Mouse (Mus musculus) left cerebral cortex, postnatal 4 days (tissue): ENCODE measurements around the gene Abca4. TPM values are rescaled to one million over a fixed set of nuclear protein-coding genes. Genes with fewer than 3 reads are reported as not detected.

ENCODE experiments used
- DNase-seq: peaks from one replicate; pipeline ENCODE4 v3.0.0-alpha.2; 2022
- intact Hi-C: fragments of 180-260 bp; cut with DNase I; formaldehyde crosslinking; loops from one replicate; pipeline ENCODE4 v1.15.1; 2025
- total RNA-seq, 2 experiments: library from RNA; stranded (reverse); gene quantifications; 2 replicates each; pipeline ENCODE4 v1.2.3; 2021

Abca4 gene
- total RNA-seq, 2 experiments from 2014 or later, result 3.4 to 3.8 TPM

- DNase-seq, result no peak
Observed at GRCm38 (mm10) chr3:122106920-122107319, 62.7 kb downstream of the Abca4 start.

DNA sequence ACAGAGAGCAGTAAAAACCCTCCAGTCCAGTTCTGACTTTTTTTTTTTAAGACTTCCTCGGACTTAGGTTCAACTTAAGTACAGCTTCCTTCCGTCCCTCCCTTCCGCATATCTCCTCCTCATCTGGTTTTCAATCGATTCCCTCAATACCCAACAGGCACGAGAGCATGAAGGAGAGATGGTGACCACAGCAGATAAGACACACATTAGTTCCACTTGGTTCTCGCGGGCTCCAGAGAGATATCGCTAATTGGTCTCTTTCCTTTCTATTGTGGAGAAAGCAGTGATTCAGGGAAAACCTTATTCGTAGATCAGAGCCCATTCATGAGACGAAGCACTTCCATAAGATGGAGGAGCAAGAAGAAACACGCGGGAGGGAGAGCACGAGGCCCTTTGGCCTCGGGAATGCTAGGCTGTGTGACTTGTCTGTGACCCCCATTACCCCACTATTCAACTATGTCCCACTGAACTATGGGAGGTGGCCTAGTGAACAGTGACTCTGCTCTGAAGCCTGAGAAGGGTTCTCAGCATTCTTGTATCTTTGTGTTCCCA, 63.5 kb downstream of the Abca4 start:
- intact Hi-C loops, result no loop called here
- DNase-seq, result no peak

More at GRCm38 (mm10) chr3:122106920-122107319, 62.7 kb downstream of the Abca4 start:
- intact Hi-C loops, result no loop called here

GRCm38 (mm10) chr3:122109461-122109860, 65.2 kb downstream of the Abca4 start:
- no peak for DNase-seq
- intact Hi-C loops, result no loop called here

- DNase-seq, result peak; percentile 69
- intact Hi-C loops, result no loop called here
Observed at GRCm38 (mm10) chr3:122111141-122111981, 67.1 kb downstream of the Abca4 start.

GRCm38 (mm10) chr3:122118651-122119214, 74.5 kb downstream of the Abca4 start:
- intact Hi-C loops, result no loop called here
- no peak for DNase-seq

DNA sequence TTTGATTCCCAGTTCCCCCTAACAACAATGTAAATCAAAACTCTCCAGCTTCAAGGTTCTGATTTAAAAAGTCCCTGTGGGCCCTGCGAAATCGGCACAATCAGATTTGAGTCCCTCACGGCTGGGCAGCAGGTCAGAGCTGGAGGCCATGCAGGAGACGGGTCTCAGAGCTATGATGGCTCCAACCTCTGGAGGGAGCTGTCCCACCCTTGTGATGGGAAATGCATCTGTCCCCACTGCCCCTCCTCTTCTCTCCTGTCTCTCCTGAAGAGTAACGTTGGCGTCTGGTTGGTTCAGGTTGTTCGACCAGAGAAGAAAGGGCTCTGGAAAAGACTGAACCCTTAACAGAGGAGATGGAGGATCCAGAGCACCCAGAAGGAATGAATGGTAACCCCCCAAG, 75.5 kb downstream of the Abca4 start:
- no peak for DNase-seq
- intact Hi-C loops, result loop anchor here (5.0 kb wide), 1 partner anchor 152 kb away; no protein-coding TSS in a partner anchor

DNA sequence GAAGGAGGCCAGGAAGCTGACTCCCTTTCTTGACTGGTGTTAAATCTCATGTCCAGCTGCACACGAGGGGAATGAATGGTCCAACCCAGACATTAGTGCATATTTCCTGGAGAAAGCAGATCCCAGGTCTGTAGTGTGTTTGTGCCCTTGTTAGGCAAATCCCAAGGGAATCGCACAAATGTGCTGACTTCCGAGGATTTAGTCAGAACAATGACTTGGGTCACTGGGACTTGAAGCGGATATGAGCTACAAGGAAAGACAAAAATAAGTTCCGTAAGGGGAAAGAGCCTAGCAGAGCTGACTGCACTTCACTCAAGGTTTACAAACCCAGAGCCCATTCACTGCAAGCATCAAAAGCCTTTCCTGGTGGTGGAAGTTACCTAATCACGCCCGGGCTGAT, 76.0 kb downstream of the Abca4 start:
- intact Hi-C loops, result loop anchor here (5.0 kb wide), 1 partner anchor 153 kb away; no protein-coding TSS in a partner anchor
- no peak for DNase-seq

- intact Hi-C loops, result loop anchor here (2.0 to 5.0 kb wide), 2 partner anchors 155 to 237 kb away; no protein-coding TSS in a partner anchor
- DNase-seq, result peak; percentile 92
Observed at GRCm38 (mm10) chr3:122122127-122122663, 78.0 kb downstream of the Abca4 start.

DNA sequence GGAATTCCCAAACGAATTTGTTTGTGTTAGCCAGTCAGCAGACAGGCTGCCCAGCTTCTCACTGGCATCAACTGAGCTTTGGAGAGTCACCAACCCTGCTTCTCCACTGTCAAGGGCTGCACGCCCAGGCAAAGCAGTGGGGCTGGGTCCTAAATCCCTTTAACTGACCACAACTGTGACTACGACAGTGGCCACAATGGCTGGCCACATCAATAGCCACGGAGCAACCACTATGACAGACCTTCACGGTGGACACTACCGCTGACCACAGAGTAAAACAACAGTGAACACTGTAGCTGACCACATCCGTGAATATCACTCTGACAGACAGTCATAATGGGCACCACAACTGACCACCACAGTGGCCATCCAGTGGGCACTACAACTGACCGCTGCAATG, 78.6 kb downstream of the Abca4 start:
- no peak for DNase-seq
- intact Hi-C loops, result loop anchor here (2.0 to 5.0 kb wide), 2 partner anchors 156 to 238 kb away; no protein-coding TSS in a partner anchor

DNA sequence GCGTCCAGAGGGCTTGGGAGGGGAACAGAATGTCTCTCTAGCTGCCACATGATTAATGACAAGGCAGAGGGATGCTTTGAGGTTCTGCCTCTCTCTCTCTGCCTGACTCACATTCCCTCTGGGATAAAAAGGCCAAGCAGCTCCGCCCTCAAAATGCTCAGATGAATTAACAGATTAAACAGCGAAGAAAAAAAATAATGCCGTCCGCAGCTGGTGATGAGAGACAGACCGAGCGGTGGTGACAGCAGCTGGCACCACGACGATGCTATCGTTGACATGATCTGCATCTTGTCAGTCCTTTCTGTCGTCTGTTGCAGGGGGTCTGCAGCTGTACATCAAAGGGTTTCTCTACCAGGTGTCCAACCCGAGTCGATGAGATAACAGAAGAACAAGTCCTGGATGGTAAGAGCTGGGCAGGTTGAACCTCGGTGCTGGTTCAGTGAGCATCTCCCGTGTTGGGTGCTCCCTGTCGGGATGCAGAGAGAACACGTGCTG, 84.8 kb downstream of the Abca4 start:
- intact Hi-C loops, result no loop called here
- DNase-seq, result no peak

- intact Hi-C loops, result no loop called here
Observed at GRCm38 (mm10) chr3:122130771-122131170, 86.5 kb downstream of the Abca4 start.

DNA sequence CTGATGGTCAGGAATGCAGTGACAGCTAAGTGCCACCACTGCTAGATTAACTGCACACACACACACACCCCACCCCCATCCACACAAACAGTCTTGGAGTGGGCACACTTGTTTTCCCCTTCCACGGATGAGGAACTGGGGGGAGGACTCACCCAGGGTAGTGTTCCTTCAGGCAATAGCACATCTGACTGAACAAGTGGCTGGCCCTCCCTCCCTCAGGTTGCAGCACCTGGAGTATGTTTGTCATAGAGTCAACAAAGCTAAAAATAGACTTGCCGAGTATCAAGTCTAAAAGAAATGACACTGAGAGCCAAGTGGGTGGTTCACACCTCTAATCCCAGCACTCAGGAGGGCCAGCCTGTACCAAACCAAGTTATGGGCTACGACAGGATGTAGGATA, 87.4 kb downstream of the Abca4 start:
- no peak for DNase-seq
- intact Hi-C loops, result no loop called here

More at GRCm38 (mm10) chr3:122130771-122131170, 86.5 kb downstream of the Abca4 start:
- no peak for DNase-seq

GRCm38 (mm10) chr3:122133255-122133654, 89.0 kb downstream of the Abca4 start:
- no peak for DNase-seq
- intact Hi-C loops, result no loop called here

DNA sequence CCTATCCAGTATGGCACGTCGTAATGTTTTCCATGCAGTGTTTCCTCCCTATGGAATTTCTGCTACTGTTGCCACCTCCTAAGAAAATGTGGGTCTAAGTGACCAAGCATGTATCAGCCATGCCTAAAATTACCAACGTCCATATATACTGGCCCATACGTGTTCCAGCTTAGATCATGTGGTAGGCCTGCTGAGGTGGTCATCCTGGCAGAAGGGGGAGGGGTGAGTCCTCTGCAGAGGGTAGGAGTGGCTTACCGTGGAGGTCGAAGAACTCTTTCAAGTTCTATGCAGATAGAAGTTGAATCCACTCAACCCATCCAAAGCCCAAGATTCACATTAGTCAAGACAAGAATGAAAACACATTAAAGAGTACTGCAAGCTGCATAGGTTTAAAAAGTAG, 89.6 kb downstream of the Abca4 start:
- no peak for DNase-seq
- intact Hi-C loops, result no loop called here

DNA sequence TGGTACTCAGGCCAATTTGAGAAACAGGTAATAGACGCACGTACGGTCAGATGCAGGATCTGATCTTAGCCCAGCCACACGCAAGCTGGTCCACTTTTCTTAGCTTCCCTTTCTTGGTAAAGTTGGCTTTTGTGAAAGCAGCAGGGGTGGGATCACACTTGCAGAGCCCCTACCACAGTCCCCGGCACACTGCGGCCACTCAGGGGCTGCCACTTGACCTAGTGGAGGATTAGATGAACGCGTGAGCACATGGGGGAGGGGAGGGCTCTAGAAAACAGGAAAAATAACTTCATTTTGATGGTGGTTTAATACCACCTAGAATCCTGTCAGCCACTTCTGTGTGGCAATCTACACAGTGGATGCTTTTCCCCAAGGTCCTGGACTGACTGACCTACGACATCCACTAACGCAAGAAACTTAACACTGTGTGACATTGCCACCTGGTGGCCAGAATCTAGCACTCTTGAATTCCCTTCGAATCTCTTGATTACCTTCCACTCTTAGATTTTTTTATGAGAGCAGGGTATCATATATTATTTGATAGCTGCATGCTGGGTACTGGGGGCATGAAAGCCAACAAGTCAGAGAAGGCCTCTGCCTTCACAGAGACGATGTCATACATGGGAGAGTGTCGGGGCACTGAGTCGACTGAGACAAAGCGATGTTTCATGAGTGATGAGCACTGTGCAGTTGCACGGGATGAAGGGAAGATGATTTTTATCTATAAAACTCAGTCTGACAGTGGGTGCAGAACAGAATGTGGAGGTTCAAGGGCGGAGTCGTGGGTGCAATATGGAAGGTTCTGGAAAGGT, 96.6 kb downstream of the Abca4 start:
- intact Hi-C loops, result loop anchor here (2.0 kb wide), 1 partner anchor 256 kb away; no protein-coding TSS in a partner anchor
- peak; percentile 59 for DNase-seq

DNA sequence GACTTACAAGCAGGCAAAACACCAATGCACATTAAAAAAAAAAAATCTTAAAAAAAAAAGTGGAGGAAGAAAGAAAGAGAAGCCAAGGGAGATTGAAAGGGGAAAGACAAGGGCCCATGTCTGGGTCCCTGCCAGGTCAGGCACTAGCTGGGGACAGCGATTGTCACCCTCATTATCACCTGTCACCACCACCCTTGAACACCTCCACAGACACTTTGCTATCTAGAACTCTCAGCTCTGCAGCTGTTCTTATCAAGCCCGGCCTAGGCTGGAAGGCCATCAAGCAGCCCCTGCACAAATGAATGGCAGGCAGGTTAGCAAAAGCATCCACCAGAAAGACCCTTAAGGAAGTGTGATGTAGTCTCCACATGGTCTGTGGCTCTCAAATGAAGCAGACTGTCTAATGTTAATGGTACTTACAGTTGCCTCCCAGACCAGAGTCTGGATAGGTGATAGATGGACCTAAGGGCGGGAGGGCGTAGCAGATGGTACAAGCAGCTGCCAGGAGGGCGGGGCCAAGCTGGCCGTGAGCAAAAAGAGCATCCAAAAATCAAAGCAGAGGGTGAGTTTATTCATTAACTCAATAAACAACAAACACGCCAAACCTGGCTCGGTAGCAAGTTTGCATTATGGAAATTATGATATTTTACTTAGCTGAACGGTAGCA, 98.1 kb downstream of the Abca4 start:
- intact Hi-C loops, result no loop called here
- DNase-seq, result peak; percentile 26

- intact Hi-C loops, result no loop called here
Observed at GRCm38 (mm10) chr3:122143432-122143831, 99.2 kb downstream of the Abca4 start.

DNA sequence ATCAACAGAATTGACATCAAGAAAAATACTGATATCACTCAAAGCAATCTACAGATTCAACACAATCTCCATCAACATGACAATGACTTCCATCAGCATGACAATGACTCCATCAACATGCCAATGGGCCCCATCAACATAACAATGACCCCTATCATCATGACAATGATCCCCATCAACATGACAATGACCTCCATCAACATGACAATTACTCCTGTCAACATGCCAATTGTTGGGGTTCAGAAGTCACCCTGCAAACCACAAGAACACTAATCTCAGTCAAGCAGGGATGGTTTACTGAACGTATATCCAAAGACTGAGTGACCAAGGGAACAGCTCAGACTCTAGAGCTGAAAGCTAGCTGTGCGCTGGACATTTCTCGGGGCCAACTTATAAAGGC, 101.2 kb downstream of the Abca4 start:
- DNase-seq, result no peak
- intact Hi-C loops, result no loop called here

More at GRCm38 (mm10) chr3:122143432-122143831, 99.2 kb downstream of the Abca4 start:
- DNase-seq, result no peak

GRCm38 (mm10) chr3:122150836-122151235, 106.6 kb downstream of the Abca4 start:
- DNase-seq, result no peak
- intact Hi-C loops, result no loop called here

DNA sequence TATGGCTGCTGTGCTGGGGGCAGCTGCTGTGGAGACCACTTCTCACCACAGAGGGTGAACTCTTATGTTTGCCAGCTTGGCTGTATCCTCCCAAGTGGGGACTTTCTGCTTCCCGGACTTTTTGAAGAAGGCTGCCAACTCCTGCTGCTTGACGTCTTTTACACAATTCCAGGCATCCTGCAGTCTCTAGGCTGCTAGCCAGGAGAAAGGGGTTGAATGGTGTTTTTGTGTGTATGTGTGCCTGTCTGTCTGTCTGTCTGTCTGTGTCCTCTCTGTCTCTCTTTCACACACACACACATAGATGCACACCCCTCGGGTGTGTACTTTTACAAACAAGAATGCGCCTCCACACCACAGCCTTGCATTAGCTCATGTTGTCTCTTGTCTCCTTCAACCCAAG, 108.2 kb downstream of the Abca4 start:
- DNase-seq, result peak; percentile 69
- intact Hi-C loops, result no loop called here
